Mouse (Mus musculus) spleen, postnatal 14 days (tissue): Measurements from ENCODE around the gene Mtss1l.
"Not testable (repeated sequence)": the region's sequence is repeated elsewhere in the genome, so short reads cannot be mapped to it uniquely, and the experiment has no call there.

Experiments used
- DNase-seq, 2 experiments: peaks; one replicate each; pipeline ENCODE4 v3.0.0; 2021 to 2022; ENCODE audit warnings: low spot score in 2 of 2

Mtss1l gene

DNA sequence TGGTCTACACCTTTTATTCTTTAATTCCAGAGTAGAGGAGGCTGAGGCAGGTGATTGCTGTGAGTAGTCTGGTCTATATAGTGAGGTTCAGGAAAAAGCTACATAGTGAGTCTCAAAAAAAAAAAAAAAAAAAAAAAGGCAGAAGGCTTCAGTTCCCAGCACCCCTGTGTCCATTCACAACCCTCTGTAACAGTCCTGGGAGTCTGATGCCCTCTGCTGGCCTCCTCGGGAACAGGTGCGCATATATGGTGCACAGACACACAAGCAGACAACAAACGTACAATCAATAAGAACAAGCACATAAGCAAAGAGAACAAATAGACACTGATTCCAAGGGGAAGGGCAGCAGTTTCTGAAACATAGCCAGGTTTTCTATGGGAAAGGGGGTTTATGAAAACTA is 55.1 kb downstream of the Mtss1l start:
- DNase-seq = no peak

GRCm38 (mm10) chr8:110779924-110780718 is 58.8 kb downstream of the Mtss1l start:
- no peak for DNase-seq

- DNase-seq = no peak
Observed at GRCm38 (mm10) chr8:110785366-110785765, 64.1 kb downstream of the Mtss1l start.

DNA sequence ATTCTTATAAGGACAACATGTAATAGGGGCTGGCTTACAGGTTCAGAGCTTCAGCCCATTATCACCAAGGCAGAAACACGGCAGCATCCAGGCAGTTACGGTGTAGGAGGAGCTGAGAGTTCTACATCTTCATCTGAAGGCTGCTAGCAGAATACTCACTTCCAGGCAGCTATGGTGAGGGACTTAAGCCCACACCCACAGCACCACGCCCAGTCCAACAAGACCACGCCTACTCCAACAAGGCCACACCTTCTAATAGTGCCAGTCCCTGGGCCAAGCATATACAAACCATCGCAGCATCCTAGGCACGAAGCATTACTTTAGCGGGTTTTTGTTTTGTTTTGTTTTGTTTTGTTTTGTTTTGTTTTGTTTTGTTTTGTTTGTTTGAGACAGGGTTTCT is 65.2 kb downstream of the Mtss1l start:
- not testable (repeated sequence) for DNase-seq

- DNase-seq = no peak
Observed at GRCm38 (mm10) chr8:110786934-110787333, 65.7 kb downstream of the Mtss1l start.

- DNase-seq = no peak
Observed at GRCm38 (mm10) chr8:110787411-110787954, 66.2 kb downstream of the Mtss1l start.

DNA sequence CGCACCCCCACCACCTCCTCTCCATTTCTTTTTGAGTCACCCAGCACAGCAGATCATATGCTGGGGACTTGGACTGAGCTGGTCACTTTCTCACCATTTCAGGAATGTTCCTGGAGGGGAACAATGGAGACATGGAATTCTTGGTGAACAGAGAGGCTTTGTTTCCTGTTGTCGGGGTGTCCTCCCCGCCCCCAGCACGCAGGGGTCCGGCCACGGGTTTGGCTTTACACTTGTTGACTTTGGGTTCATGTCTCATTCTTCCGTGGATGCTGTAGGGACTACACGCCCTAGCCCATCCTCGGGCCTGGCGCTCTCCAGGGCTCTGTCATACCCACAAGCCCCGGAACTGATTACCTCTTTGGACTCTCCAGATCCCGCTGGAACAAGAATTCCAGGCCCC is 67.7 kb downstream of the Mtss1l start:
- no peak for DNase-seq

DNA sequence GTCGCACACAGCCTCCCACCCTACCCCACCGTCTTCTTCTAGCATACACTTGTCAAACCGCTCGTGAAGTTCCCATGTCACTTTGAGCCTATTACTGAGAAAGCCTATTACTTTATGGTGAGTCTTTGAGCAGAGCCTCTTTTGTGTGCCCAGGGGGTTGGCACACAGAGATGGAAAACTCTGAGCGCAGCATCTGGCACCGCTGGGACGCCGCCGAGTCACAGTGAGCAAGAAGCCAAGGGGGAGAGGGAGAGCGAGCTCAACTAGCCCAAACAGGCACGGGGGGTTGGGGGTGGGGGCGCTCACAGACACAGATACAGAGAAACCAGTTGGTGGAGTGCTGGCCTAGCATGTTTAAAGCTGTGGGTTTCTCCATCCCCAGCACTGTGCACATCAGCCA is 68.3 kb downstream of the Mtss1l start:
- no peak for DNase-seq

- DNase-seq = no peak
Observed at GRCm38 (mm10) chr8:110790270-110790669, 69.0 kb downstream of the Mtss1l start.
